Mouse (Mus musculus) megakaryocyte progenitor cell, adult 5-6 weeks (primary cell): ENCODE data around the gene Wnt1. TPM values are rescaled to one million over a fixed set of nuclear protein-coding genes. Genes with fewer than 3 reads are reported as not detected.
"Not testable (repeated sequence)": the region's sequence is repeated elsewhere in the genome, so short reads cannot be mapped to it uniquely, and the experiment has no call there.

Experiments used
- ATAC-seq: replicated peaks from 2 replicates; pipeline ENCODE4 v1.8.0; 2016; ENCODE audit warnings: mild to moderate bottlenecking, moderate TSS enrichment, inconsistent platforms; ENCODE audit not compliant: poor library complexity
- total RNA-seq, 2 experiments: library from RNA; stranded (forward) in 1 of 2; stranded (reverse) in 1 of 2; fragments of 157-497, 149-512 nt in 1 of 2; fragments of 200-1000 nt in 1 of 2; gene quantifications; 2 replicates each; pipeline versions ENCODE4 v1.2.3 to v1.2.4; 2015 to 2017

Wnt1 gene
- total RNA-seq (2015) (not detected in 2 replicates), total RNA-seq (2017) (not detected in 2 replicates)

- ATAC-seq = no peak
Observed at GRCm38 (mm10) chr15:98789661-98790535, at the start of gene Wnt1. Wnt1 (plus strand) TSS chr15:98789857.

DNA sequence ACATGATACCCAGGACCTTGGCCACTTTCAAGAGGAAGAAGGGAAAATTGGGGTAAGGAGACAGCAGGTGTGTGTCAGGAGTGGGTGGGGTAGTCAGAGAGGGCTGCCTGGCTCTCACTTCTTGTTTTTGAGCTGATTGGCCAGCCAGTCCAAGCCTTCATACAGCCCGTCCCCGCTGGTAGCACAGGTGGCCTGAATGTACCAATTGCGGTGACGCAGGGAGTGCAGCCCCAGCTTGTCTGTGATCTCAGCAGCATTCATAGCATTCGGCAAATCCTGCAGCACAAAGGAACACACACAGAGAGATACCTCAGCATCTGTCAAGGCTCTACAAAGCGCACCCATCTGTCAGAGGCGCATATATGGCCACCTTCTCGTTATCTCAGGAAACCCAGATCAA, 49.4 kb upstream of the Wnt1 start:
- ATAC-seq = no peak

GRCm38 (mm10) chr15:98742766-98743428, 46.8 kb upstream of the Wnt1 start:
- ATAC-seq = no peak

DNA sequence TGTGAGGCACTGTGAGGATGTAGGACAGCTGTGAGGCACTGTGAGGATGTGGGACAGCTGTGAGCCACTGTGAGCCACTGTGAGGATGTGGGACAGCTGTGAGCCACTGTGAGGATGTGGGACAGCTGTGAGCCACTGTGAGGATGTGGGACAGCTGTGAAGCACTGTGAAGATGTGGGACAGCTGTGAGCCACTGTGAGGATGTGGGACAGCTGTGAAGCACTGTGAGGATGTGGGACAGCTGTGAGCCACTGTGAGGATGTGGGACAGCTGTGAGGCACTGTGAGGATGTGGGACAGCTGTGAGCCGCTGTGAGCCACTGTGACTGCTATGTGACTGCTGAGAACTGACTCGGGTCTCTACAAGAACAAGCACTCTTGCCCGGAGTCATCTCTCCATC, 45.8 kb upstream of the Wnt1 start:
- ATAC-seq = not testable (repeated sequence)

- ATAC-seq = no peak
Observed at GRCm38 (mm10) chr15:98746344-98746965, 43.2 kb upstream of the Wnt1 start.

DNA sequence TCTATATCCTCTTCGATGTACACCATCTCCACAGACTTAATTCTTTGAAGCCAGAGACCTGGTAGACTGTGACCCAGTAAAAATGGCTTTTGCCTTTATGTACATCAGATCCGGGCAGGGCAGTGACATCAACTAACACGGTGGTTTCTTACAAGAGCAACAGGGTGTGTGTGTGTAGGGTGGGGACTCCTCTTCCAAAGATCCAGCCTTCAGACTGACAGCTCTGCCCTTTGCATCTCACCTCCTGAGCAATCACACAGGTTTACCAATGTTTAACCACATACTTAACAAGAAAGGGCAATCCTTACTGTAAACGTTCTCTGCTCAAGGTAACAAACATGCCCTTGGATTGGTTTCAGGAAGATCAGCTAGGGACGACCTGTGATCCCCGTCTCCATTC, 42.4 kb upstream of the Wnt1 start:
- no peak for ATAC-seq

- ATAC-seq = no peak
Observed at GRCm38 (mm10) chr15:98749093-98749492, 40.6 kb upstream of the Wnt1 start.

DNA sequence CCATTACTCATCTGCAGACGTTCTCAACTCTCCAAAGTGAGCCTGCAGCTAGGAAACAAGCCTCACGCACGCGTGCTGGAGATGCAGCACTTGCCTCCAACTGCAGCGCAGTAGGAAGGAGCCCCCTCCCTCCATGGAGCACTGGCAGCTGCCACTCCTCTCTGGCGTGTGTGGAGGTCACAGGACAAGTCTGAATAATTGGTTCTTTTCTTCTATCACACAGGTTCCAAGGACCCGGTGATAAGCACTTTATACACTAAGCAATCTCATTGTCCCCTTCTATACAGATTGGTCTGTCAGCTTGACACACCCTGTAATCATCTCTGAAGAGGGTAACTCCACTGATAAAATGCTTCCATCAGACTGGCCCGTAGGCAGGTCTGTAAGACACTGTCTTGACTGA, 36.6 kb upstream of the Wnt1 start:
- peak; percentile 48; the same call in 1 of the 2 replicates for ATAC-seq

DNA sequence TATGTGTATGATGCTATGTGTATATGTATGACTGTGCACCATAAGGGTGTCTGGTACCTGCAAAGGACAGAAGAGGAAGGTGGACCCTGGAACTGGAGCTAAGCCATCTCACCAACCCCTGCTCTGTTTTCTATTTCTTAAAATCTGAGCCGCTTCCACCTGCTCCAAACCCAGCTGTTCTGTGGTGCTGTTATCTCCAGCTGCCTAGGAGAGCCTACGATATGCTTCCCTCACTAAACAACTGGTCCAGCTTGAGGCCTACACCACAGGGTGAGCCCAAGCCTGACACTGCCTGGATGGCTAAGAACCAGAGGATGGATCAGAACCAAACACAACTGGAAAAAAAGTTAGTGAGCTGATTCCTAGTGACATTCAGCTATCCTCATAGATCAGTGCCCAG, 35.5 kb upstream of the Wnt1 start:
- no peak for ATAC-seq

DNA sequence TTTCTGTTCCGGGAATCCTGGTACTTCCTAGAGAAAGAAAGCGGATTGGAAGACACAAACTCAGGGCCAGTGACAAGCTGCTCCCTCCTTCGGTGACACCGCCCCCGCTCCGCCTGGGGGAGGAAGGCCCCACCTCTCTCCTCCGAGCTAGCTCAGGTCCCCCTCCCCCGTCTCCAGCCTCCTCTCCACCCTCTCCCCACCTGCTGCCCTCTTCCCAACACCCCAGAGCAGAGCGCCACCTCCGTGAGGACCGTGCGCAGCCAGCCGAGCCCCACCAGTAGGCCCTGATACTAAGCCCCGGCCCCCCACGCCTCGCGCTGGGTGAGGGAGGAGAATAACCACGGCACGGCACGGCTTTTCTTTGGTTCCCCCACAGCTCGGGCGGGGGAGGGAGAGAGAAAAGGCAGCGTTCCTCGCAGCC, 27.4 kb upstream of the Wnt1 start:
- ATAC-seq = peak; percentile 72

GRCm38 (mm10) chr15:98762670-98763529, 26.8 kb upstream of the Wnt1 start, which contains the start of gene Arf3:
Arf3 (minus strand) TSS chr15:98763214.
- ATAC-seq = peak; percentile 93

DNA sequence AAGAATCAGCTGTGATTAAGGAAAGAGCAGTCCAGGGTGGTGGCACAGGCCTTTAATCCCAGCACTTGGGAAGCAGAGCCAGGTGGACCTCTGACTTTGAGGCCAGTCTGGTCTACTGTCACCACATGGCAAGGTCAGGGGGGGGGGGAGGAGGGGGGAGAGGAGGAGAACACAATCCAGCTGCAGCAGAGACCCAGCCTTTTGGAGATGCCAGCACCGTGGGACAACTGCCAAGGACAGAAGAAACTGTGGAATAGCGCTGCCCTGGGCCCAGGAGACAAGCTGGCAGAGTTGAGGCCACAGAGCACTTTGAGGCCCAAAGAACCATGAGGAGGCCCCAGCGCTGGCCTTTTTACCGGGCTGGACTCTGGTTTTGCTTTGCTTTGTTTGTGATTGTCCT, 23.7 kb upstream of the Wnt1 start:
- ATAC-seq = no peak

- no peak for ATAC-seq
Observed at GRCm38 (mm10) chr15:98768259-98768658, 21.4 kb upstream of the Wnt1 start.

GRCm38 (mm10) chr15:98771813-98772425, 17.7 kb upstream of the Wnt1 start:
- ATAC-seq = no peak; the same call in 1 of the 2 replicates

- ATAC-seq = peak; percentile 79
Observed at GRCm38 (mm10) chr15:98772511-98773211, 17.0 kb upstream of the Wnt1 start.

DNA sequence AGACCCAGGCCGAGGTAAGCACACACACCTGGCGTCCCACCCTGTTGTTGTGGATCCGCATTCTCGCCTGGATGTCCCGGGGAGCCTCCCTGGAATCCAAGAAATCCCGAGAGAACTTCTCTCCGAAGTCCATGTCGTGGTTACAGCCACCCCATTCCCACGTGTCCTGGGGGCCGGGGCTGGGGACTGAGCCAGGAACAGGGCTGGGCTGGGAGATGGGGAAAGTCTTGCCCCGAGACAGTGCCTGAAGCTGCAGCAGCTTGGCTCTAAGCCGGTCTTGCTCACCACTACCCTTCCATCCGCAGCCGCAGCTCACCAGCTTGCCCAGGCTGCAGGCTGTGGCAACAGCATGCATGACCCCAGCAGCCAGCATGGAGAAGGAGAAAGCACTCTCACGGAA, 15.6 kb upstream of the Wnt1 start:
- ATAC-seq = no peak

GRCm38 (mm10) chr15:98775533-98775932, 14.1 kb upstream of the Wnt1 start:
- ATAC-seq = no peak

DNA sequence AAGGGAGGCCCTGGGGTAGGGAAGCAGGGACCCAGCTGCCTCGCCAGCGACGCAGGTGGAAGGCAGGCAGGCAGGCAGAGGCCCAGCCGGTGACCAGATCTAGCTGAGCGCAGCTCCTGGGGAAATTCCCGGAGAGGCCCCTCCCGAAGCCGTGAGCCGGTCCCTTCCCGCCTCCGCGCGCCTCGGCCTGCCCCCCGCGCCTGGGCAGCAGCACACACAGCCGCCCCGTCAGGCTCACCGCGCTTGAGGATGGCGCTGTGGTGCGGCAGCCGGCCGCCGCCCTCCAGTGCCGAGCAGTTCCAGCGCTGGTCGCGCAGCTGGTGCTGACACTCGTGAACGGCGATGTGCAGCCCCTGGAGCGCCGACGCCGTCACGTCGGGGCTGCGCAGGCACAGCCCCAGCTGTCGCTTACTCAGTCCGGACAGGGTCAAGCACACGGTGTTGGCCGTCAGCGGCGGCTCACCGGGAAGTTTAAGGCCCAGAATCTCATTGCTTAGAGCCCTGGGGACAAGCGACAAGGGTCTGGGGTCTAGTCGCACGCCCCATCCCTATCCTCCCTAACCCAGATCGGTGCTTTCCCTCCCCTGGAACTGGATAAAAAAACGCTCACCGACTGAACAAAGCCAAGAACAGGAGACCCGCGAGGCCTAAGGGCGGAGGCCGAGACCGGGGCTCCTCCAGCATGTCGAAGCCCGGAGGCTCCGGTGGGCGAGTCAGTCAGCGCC, 13.2 kb upstream of the Wnt1 start:
- peak; percentile 43; the same call in 1 of the 2 replicates for ATAC-seq
